Mouse (Mus musculus): ENCODE results near the gene Rab44.

Rab44 gene

DNA sequence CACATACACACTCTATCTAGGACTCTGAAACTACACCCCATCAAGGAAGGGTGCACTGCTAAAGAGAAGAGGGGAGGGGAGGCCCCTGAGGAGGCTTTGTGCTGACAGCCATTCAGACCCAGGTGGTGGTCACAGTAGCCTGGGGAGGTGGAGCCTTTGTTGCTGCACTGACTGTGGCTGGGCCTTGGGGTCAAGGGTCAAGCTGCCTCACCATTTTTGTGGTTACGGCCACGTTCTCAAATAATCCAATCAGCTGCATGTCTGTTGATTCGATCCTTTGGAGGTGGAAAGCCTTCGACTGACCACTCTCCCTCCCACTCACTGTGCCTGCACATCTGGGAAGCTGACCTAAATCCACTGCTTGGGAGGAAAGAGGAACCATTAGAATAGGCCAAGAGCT lies 81.6 kb downstream of the Rab44 start:
- DNase-seq (ENCODE audit: extremely low read depth, low read depth, low spot score) = no peak

All from fat pad, adult 2 months (tissue).